Mouse (Mus musculus) cerebellum, postnatal 36 days (tissue): ENCODE data around the gene Olfr1459.

ENCODE experiments used
- DNase-seq, 2 experiments: peaks; one replicate each; pipeline ENCODE4 v3.0.0; 2021 to 2022; ENCODE audit warnings: mixed read lengths in 2 of 2

Olfr1459 gene

GRCm38 (mm10) chr19:13149449-13149848 lies at the start of gene Olfr1459:
TSS of gene Olfr1459 (minus strand) at chr19:13149549.
- no peak for DNase-seq

GRCm38 (mm10) chr19:13185434-13185833 lies 36.1 kb upstream of the Olfr1459 start, which contains the start of gene Olfr1462:
TSS of gene Olfr1462 (plus strand) at chr19:13185734.
- no peak for DNase-seq

GRCm38 (mm10) chr19:13162700-13163099 lies 13.4 kb upstream of the Olfr1459 start, which contains the start of gene Olfr1461:
TSS of gene Olfr1461 (plus strand) at chr19:13163000.
- DNase-seq = no peak

GRCm38 (mm10) chr19:13106675-13107074 lies 42.7 kb downstream of the Olfr1459 start, which contains the start of gene Olfr1458:
TSS of gene Olfr1458 (minus strand) at chr19:13106775.
- no peak for DNase-seq

- no peak for DNase-seq
Observed at GRCm38 (mm10) chr19:13097791-13098190, 51.6 kb downstream of the Olfr1459 start, which contains the start of gene Olfr1457. TSS of gene Olfr1457 (minus strand) at chr19:13097891.

GRCm38 (mm10) chr19:13093908-13094307 lies 55.4 kb downstream of the Olfr1459 start:
- no peak for DNase-seq
